Mouse (Mus musculus): Measurements from ENCODE around the gene Sema4a. TPM values are rescaled to one million over a fixed set of nuclear protein-coding genes. Genes with fewer than 3 reads are reported as not detected.

Gene Sema4a
- polyA plus RNA-seq, 1 experiment from 2014 or later = 32.8 TPM

DNA sequence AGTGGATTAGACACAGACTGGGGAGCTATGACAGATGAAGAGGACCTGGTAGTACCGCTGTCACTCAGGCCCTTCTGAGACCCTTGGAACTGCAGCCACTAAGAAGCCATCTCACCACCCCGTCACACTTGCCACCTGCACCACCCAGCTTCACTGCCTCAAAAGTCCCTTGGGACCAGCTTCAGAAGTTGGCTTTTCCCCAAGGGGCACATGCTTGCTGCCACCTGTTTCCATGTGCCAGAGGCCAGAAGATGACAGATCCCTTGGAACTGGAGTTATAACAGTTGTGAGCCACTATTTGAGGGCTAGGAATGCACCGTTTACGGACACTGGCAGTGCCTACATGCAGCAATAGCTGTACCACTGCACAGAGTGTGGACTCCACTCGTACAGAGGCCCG lies 65.7 kb downstream of the Sema4a start:
- WGBS = 87% methylated on average over 6 of the region's 6 CpGs
- H3K9ac ChIP-seq (ENCODE audit: low read depth, low read length) = no peak overlapping the region
- no peaks in the 10 kb centered on the region for H3K4me1 ChIP-seq (ENCODE audit: control insufficient read depth, insufficient read depth, low read depth, low read length)
- H3K4me2 ChIP-seq (ENCODE audit: low read length) = no peak overlapping the region
- ATAC-seq = no peak
- H3K27ac ChIP-seq (ENCODE audit: low read depth, low read length) = no peak overlapping the region
- H3K9me3 ChIP-seq (ENCODE audit: control insufficient read depth, low read length) = no peaks in the 10 kb centered on the region
- H3K36me3 ChIP-seq (ENCODE audit: control insufficient read depth, insufficient read depth, low read length) = no peaks in the 10 kb centered on the region
- no peaks in the 10 kb centered on the region for H3K27me3 ChIP-seq (replicated peaks; ENCODE audit: control insufficient read depth, insufficient read depth, low read length)
- no peak overlapping the region for H3K4me3 ChIP-seq (ENCODE audit: low read length)

DNA sequence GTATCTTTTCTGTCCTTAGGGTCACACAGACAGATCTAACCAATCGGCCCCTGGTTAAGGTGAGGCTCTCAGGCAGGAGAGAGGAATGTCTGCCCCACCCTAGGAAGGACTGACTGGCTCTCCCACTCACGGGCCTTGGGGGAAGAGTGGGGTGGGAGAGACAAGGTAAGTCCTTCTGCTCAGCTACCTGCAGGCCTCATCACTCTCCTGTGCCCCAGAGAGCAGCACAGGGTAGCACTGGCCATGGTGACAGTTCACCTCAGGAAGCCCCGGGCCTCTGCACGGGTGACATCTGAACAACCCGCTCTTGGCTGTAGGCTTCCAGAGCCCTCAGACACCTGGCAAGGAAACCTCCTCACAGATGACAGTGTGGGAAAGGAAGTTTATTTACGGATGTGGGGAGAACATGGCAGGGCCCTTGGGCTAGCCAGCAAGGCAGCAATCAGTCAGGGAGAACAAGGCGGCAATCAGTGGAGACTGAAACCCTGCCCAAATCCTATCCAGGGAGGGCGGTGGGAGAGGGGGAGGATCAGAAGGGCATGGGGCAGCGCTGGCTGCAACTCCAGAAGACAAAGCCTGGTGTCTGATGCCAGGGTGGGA lies 67.1 kb downstream of the Sema4a start:
- Histone ChIP-seq H3K4me1 (ENCODE audit: control insufficient read depth, insufficient read depth, low read depth, low read length) (no peaks in the 10 kb centered on the region), H3K9me3 (ENCODE audit: control insufficient read depth, low read length) (no peaks in the 10 kb centered on the region), H3K27me3 (replicated peaks; ENCODE audit: control insufficient read depth, insufficient read depth, low read length) (no peaks in the 10 kb centered on the region), H3K36me3 (ENCODE audit: control insufficient read depth, insufficient read depth, low read length) (no peaks in the 10 kb centered on the region), H3K9ac (ENCODE audit: low read depth, low read length) (no peak overlapping the region), H3K4me3 (ENCODE audit: low read length) (no peak overlapping the region), H3K4me2 (ENCODE audit: low read length) (no peak overlapping the region), H3K27ac (ENCODE audit: low read depth, low read length) (no peak overlapping the region)
- 86% methylated on average over 9 of the region's 9 CpGs for whole genome bisulfite sequencing
- no peak for ATAC-seq

Small RNA genes lying within 50 kb of the gene (microRNA-seq; reads per million reads assigned to microRNA genes)
- gene Mir7011 = not detected

Other genes starting within 250 kb of the Sema4a start
- 0.52 and 0.99 TPM in 2 replicates for gene Rhbg, start 206.5 kb downstream of the Sema4a start, polyA plus RNA-seq (2015; fragmentation: Nextera tagmentation; extraction: Ambion mirVana)
- not detected in 2 replicates for gene Gm38392, start 174.0 kb downstream of the Sema4a start, polyA plus RNA-seq (2015; fragmentation: Nextera tagmentation; extraction: Ambion mirVana)
- 6.8 and 10.2 TPM in 2 replicates for gene Tsacc, start 164.2 kb downstream of the Sema4a start, polyA plus RNA-seq (2015; fragmentation: Nextera tagmentation; extraction: Ambion mirVana)
- 444 and 454 TPM in 2 replicates for gene Cct3, start 164.1 kb downstream of the Sema4a start, polyA plus RNA-seq (2015; fragmentation: Nextera tagmentation; extraction: Ambion mirVana)
- 127 and 136 TPM in 2 replicates for gene Glmp, start 136.2 kb downstream of the Sema4a start, polyA plus RNA-seq (2015; fragmentation: Nextera tagmentation; extraction: Ambion mirVana)
- gene Tmem79, start 125.0 kb downstream of the Sema4a start, polyA plus RNA-seq (2015; fragmentation: Nextera tagmentation; extraction: Ambion mirVana) = 1.3 TPM in 2 replicates
- 49.7 and 61.5 TPM in 2 replicates for gene Smg5, start 124.9 kb downstream of the Sema4a start, polyA plus RNA-seq (2015; fragmentation: Nextera tagmentation; extraction: Ambion mirVana)
- gene Paqr6, start 96.6 kb downstream of the Sema4a start, polyA plus RNA-seq (2015; fragmentation: Nextera tagmentation; extraction: Ambion mirVana) = 2.9 and 3.1 TPM in 2 replicates
- 0.09 and 0.10 TPM in 2 replicates for gene Bglap3, start 88.4 kb downstream of the Sema4a start, polyA plus RNA-seq (2015; fragmentation: Nextera tagmentation; extraction: Ambion mirVana)
- not detected in 2 replicates for gene Bglap2, start 82.5 kb downstream of the Sema4a start, polyA plus RNA-seq (2015; fragmentation: Nextera tagmentation; extraction: Ambion mirVana)
- not detected in 2 replicates for gene Bglap, start 76.7 kb downstream of the Sema4a start, polyA plus RNA-seq (2015; fragmentation: Nextera tagmentation; extraction: Ambion mirVana)
- gene Pmf1, start 50.9 kb downstream of the Sema4a start, polyA plus RNA-seq (2015; fragmentation: Nextera tagmentation; extraction: Ambion mirVana) = 30.6 and 34.4 TPM in 2 replicates
- gene Slc25a44, start 36.0 kb downstream of the Sema4a start, polyA plus RNA-seq (2015; fragmentation: Nextera tagmentation; extraction: Ambion mirVana) = 40.3 and 42.3 TPM in 2 replicates
- 62.3 and 70.4 TPM in 2 replicates for gene Lmna, start 48.8 kb upstream of the Sema4a start, polyA plus RNA-seq (2015; fragmentation: Nextera tagmentation; extraction: Ambion mirVana)
- 20.4 and 22.1 TPM in 2 replicates for gene Mex3a, start 71.2 kb upstream of the Sema4a start, polyA plus RNA-seq (2015; fragmentation: Nextera tagmentation; extraction: Ambion mirVana)
- gene Rab25, start 87.1 kb upstream of the Sema4a start, polyA plus RNA-seq (2015; fragmentation: Nextera tagmentation; extraction: Ambion mirVana) = 0.15 TPM in 1 of 2 replicates, not detected in the other
- gene Lamtor2, start 91.9 kb upstream of the Sema4a start, polyA plus RNA-seq (2015; fragmentation: Nextera tagmentation; extraction: Ambion mirVana) = 184 and 218 TPM in 2 replicates
- gene Ubqln4, start 92.6 kb upstream of the Sema4a start, polyA plus RNA-seq (2015; fragmentation: Nextera tagmentation; extraction: Ambion mirVana) = 40.1 and 44.4 TPM in 2 replicates
- gene Ssr2, start 114.7 kb upstream of the Sema4a start, polyA plus RNA-seq (2015; fragmentation: Nextera tagmentation; extraction: Ambion mirVana) = 133 and 167 TPM in 2 replicates
- 79.0 and 104 TPM in 2 replicates for gene Arhgef2, start 144.8 kb upstream of the Sema4a start, polyA plus RNA-seq (2015; fragmentation: Nextera tagmentation; extraction: Ambion mirVana)
- gene Rxfp4, start 192.0 kb upstream of the Sema4a start, polyA plus RNA-seq (2015; fragmentation: Nextera tagmentation; extraction: Ambion mirVana) = not detected in 2 replicates
- gene Khdc4, start 224.6 kb upstream of the Sema4a start, polyA plus RNA-seq (2015; fragmentation: Nextera tagmentation; extraction: Ambion mirVana) = 70.2 and 81.8 TPM in 2 replicates